Mouse (Mus musculus) lung, postnatal 0 days (tissue): ENCODE results near the gene Nfe2l3.

Experiments used
- CTCF ChIP-seq: IDR thresholded peaks from 2 replicates; pipeline ENCODE4 v1.5.1; 2016; ENCODE audit warnings: antibody characterized with exemption, mild to moderate bottlenecking
- EP300 ChIP-seq: IDR thresholded peaks from 2 replicates; pipeline ENCODE4 v1.6.1; 2016; ENCODE audit warnings: antibody characterized with exemption, mild to moderate bottlenecking, control low read depth

DNA sequence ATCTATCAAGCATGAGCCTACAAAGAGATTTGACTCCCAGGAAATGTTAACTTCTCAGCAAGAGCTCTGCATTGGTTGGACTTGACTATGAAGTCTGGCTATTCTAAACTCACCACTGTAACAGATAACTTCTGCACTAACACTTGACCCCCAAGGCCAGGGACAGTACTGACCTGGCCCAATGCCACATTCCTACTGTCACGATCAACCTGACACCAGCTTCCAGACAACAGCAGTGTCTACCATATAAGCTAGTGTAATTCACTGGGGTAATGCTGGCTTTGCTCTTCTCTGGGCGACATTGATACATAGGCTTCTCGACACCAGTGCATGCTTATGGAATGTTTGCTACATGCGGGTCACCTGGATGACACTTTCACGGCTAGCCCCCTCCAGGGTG lies 28.9 kb upstream of the Nfe2l3 start:
- no peak for TF ChIP-seq EP300
- no peak for TF ChIP-seq CTCF
